Mouse (Mus musculus) forebrain, embryonic 16.5 days (tissue): ENCODE measurements around the gene Gm14214. TPM values are rescaled to one million over a fixed set of nuclear protein-coding genes. Genes with fewer than 3 reads are reported as not detected.

Experiments
- ATAC-seq: fragments of 200-750 bp; cut with Nextera tagmentation; 2 replicates; pipeline ENCODE4 v1.8.0; 2017; ENCODE audit warnings: mild to moderate bottlenecking, moderate library complexity
- H3K27ac ChIP-seq: fragments of 300-500 bp; sonication (generic); 2 replicates; pipeline ENCODE4 v1.5.1; 2014; ENCODE audit warnings: low read length, control low read depth
- H3K27me3 ChIP-seq: fragments of 300-500 bp; sonication (generic); replicated peaks from 2 replicates; pipeline ENCODE4 v1.6.1; 2014; ENCODE audit warnings: low read length; ENCODE audit not compliant: control insufficient read depth, insufficient read depth
- H3K36me3 ChIP-seq: fragments of 300-500 bp; sonication (generic); 2 replicates; pipeline ENCODE4 v1.6.1; 2014; ENCODE audit not compliant: control insufficient read depth, insufficient read depth
- H3K4me1 ChIP-seq: fragments of 300-500 bp; sonication (generic); replicated peaks from 2 replicates; pipeline ENCODE4 v1.6.1; 2014; ENCODE audit warnings: low read length; ENCODE audit not compliant: control insufficient read depth, insufficient read depth
- H3K4me2 ChIP-seq: fragments of 300-500 bp; sonication (generic); 2 replicates; pipeline ENCODE4 v1.6.1; 2014; ENCODE audit warnings: mild to moderate bottlenecking, low read length, control low read depth
- H3K4me3 ChIP-seq: fragments of 300-500 bp; sonication (generic); replicated peaks from 2 replicates; pipeline ENCODE4 v1.5.1; 2014; ENCODE audit warnings: mild to moderate bottlenecking, low read length, control low read depth
- H3K9ac ChIP-seq: fragments of 300-500 bp; sonication (generic); replicated peaks from 2 replicates; pipeline ENCODE4 v1.6.1; 2014; ENCODE audit warnings: low read depth, low read length, control low read depth
- H3K9me3 ChIP-seq: fragments of 300-500 bp; sonication (generic); 2 replicates; pipeline ENCODE4 v1.6.1; 2016; ENCODE audit warnings: low read length; ENCODE audit not compliant: control insufficient read depth
- WGBS: fragments of 180-500 bp; shearing (Covaris S2); extraction: QIAGEN DNeasy Blood & Tissue Kit; methylation state at CpG from one replicate; pipeline ENCODE4 v1.1.7; 2014; 5-methylcytosine and 5-hydroxymethylcytosine counted together
- polyA plus RNA-seq: library from polyadenylated mRNA; unstranded; fragments of >200 nt; fragmentation: Nextera tagmentation; extraction: Ambion mirVana; gene quantifications from 2 replicates; pipeline ENCODE4 v1.2.1, GENCODE M21; 2015

Gm14214 gene
- polyA plus RNA-seq, 1 experiment from 2014 or later = not detected

DNA sequence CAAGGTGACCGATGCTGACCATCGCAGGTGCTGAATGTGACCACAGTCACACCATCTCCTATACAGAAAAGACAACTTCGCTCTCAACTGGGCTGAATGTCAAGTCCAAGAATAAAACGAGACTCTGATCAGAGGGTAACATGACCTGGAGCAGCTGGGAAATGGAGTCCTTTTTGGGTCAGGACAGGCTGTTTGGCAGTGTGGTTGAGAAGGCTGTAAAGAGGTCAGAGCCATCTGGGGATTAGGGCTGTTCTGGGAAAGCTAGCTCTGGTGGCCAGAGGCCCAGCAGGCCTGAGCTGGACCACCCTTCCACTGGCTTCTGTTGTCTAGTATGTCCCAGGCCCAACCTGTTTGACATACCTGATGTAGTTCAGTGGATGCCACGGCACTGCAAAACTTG is 31.2 kb downstream of the Gm14214 start:
- Histone ChIP-seq H3K9me3 (peaks cover 2% of the 10 kb centered on the region; the same call in 1 of the 2 replicates), H3K27me3 (no peaks in the 10 kb centered on the region), H3K4me2 (no peak overlapping the region), H3K4me3 (no peak overlapping the region), H3K27ac (no peak overlapping the region), H3K36me3 (no peaks in the 10 kb centered on the region), H3K9ac (no peak overlapping the region), H3K4me1 (no peaks in the 10 kb centered on the region)
- no peak for ATAC-seq
- WGBS = 93% methylated on average over 5 of the region's 5 CpGs

- no peak for ATAC-seq
- WGBS = 90% methylated on average over 7 of the region's 7 CpGs
- Histone ChIP-seq H3K9me3 (peaks cover 2% of the 10 kb centered on the region; the same call in 1 of the 2 replicates), H3K4me2 (no peak overlapping the region), H3K27me3 (no peaks in the 10 kb centered on the region), H3K4me1 (no peaks in the 10 kb centered on the region; the same call in 1 of the 2 replicates), H3K9ac (no peak overlapping the region), H3K4me3 (no peak overlapping the region), H3K27ac (no peak overlapping the region), H3K36me3 (no peaks in the 10 kb centered on the region)
Observed at GRCm38 (mm10) chr2:154735986-154736385, 33.8 kb downstream of the Gm14214 start.

DNA sequence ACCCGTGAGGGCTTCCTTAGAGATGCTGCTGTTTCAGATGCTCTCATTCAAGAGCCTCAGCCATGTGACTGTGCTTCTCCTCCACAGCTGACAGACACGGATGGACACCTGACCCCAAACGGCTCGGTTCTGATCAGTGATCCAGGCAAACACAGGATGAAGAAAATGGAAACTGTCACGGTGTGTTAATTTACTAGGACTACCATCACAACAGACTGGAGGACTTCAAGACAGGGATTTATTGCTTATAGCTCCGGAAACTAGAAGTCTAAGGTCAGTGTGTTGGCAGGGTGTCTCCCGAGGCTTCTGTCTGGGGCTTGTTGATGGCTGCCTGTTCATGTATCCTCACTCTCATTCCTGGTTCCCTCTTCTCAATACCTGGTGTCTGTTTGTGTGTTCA is 34.4 kb downstream of the Gm14214 start:
- no peaks in the 10 kb centered on the region for H3K27me3 ChIP-seq
- WGBS = 80% methylated on average over 7 of the region's 7 CpGs
- H3K9me3 ChIP-seq = peaks cover 2% of the 10 kb centered on the region; the same call in 1 of the 2 replicates
- ATAC-seq = no peak
- H3K4me3 ChIP-seq = no peak overlapping the region
- no peak overlapping the region for H3K27ac ChIP-seq
- H3K9ac ChIP-seq = no peak overlapping the region
- no peak overlapping the region for H3K4me2 ChIP-seq
- no peaks in the 10 kb centered on the region for H3K36me3 ChIP-seq
- H3K4me1 ChIP-seq = no peaks in the 10 kb centered on the region; the same call in 1 of the 2 replicates

DNA sequence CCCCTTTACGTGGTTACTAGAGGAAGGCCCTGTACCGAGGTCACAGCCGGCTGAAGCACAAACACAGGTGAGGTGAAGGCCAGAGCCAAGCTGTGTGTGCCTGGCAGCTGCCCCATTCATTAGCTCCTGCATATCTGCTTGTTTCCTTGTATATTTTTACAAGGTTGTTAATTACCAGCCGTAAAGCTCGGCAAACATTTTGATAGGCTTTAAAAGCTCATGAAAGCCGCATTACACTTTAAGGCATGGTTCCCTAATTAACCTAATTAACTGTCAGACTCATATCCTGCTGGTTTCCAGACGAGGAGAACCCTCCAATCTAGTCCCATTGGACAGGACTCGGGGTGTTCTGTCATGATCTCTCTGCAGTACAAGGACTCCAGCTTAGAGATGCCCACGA is 34.9 kb downstream of the Gm14214 start:
- Histone ChIP-seq H3K4me2 (no peak overlapping the region), H3K4me1 (no peaks in the 10 kb centered on the region; the same call in 1 of the 2 replicates), H3K27me3 (no peaks in the 10 kb centered on the region), H3K4me3 (no peak overlapping the region), H3K9ac (no peak overlapping the region), H3K9me3 (no peaks in the 10 kb centered on the region), H3K27ac (no peak overlapping the region), H3K36me3 (no peaks in the 10 kb centered on the region)
- no peak for ATAC-seq
- WGBS = 26% methylated on average over 9 of the region's 9 CpGs

DNA sequence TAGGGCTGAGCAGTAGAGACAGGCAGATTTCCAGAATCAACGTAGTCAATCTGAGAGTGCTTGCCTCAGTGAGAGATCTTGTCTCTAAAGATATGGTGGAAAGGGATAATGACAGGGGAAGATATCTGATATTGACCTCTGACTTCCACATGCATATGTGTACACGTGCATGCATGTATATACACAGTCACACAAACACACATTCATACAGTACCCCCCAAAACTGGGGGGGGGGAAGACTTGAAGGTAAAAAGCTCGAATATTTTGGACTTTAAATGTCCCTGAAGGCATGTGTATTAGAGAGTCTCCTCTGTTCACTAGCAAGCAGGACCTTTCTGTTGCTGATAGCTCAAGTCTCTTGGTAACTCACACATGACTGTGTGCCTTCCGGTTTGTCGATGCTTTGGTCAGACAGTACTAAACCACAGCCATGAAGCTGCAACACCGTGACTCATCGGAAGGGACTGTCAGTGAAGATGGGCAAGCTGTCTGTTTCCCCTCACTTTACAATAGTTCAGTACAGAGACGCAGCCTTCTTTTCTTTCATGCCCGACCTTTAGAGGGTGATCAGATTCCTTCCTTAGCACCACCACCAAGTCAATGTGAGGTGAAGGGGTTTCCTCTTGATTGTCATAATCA is 37.2 kb downstream of the Gm14214 start:
- ATAC-seq = no peak
- no peaks in the 10 kb centered on the region for H3K36me3 ChIP-seq

GRCm38 (mm10) chr2:154731916-154732315 is 37.9 kb downstream of the Gm14214 start:
- 38% methylated on average over 2 of the region's 2 CpGs for WGBS
- no peak for ATAC-seq
- no peaks in the 10 kb centered on the region; the same call in 1 of the 2 replicates for H3K4me1 ChIP-seq
- H3K27ac ChIP-seq = no peak overlapping the region
- H3K4me2 ChIP-seq = no peak overlapping the region
- no peaks in the 10 kb centered on the region for H3K27me3 ChIP-seq
- H3K36me3 ChIP-seq = no peaks in the 10 kb centered on the region
- H3K9ac ChIP-seq = no peak overlapping the region
- H3K4me3 ChIP-seq = no peak overlapping the region
- no peaks in the 10 kb centered on the region for H3K9me3 ChIP-seq

More for the DNA sequence above, 37.2 kb downstream of the Gm14214 start:
- Histone ChIP-seq H3K9ac (no peak overlapping the region), H3K27ac (no peak overlapping the region), H3K27me3 (no peaks in the 10 kb centered on the region), H3K4me2 (no peak overlapping the region), H3K4me1 (no peaks in the 10 kb centered on the region; the same call in 1 of the 2 replicates), H3K4me3 (no peak overlapping the region), H3K9me3 (no peaks in the 10 kb centered on the region)
- WGBS = 78% methylated on average over 9 of the region's 9 CpGs

DNA sequence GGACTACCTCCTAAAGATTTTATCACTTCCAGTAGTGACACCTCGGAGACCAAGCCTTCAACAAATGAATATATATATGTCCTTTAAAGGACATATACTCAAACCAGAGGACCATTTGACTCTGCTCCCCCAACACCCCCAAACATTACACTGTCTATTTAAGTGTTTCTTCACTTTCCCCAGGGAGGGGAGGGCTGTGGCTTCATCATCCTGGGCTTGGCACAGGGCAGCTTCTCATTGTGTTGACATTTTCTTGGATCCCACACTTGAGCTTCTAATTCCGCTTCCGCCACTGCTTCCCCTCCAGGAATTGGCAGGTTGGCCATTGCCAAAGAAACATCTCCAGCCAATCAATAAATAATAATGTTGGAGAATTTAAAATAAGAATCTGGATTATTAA is 39.0 kb downstream of the Gm14214 start:
- H3K9ac ChIP-seq = no peak overlapping the region
- no peak for ATAC-seq
- H3K27ac ChIP-seq = no peak overlapping the region
- no peaks in the 10 kb centered on the region for H3K27me3 ChIP-seq
- no peaks in the 10 kb centered on the region for H3K9me3 ChIP-seq
- no peaks in the 10 kb centered on the region for H3K36me3 ChIP-seq
- H3K4me3 ChIP-seq = no peak overlapping the region
- 68% methylated on average over 3 of the region's 3 CpGs for WGBS
- no peak overlapping the region for H3K4me2 ChIP-seq
- no peaks in the 10 kb centered on the region; the same call in 1 of the 2 replicates for H3K4me1 ChIP-seq

GRCm38 (mm10) chr2:154729737-154730136 is 40.1 kb downstream of the Gm14214 start:
- H3K27ac ChIP-seq = no peak overlapping the region
- no peak overlapping the region for H3K4me2 ChIP-seq
- H3K9ac ChIP-seq = no peak overlapping the region
- 78% methylated on average over 3 of the region's 3 CpGs for WGBS
- H3K27me3 ChIP-seq = no peaks in the 10 kb centered on the region
- no peak overlapping the region for H3K4me3 ChIP-seq
- no peak for ATAC-seq
- no peaks in the 10 kb centered on the region; the same call in 1 of the 2 replicates for H3K4me1 ChIP-seq
- H3K36me3 ChIP-seq = no peaks in the 10 kb centered on the region
- no peaks in the 10 kb centered on the region for H3K9me3 ChIP-seq

GRCm38 (mm10) chr2:154723473-154723872 is 46.4 kb downstream of the Gm14214 start:
- Histone ChIP-seq H3K9ac (no peak overlapping the region), H3K4me1 (no peaks in the 10 kb centered on the region), H3K36me3 (no peaks in the 10 kb centered on the region), H3K9me3 (no peaks in the 10 kb centered on the region), H3K4me3 (no peak overlapping the region), H3K27me3 (no peaks in the 10 kb centered on the region), H3K27ac (no peak overlapping the region), H3K4me2 (no peak overlapping the region)
- no peak for ATAC-seq
- WGBS = 89% methylated on average over 4 of the region's 4 CpGs
